Mouse (Mus musculus) limb, embryonic 15.5 days (tissue): ENCODE results near the gene Nmt1. TPM values are rescaled to one million over a fixed set of nuclear protein-coding genes. Genes with fewer than 3 reads are reported as not detected.

Experiments
- ATAC-seq: fragments of 200-750 bp; cut with Nextera tagmentation; 2 replicates; pipeline ENCODE4 v1.8.0; 2017; ENCODE audit warnings: low read depth, moderate TSS enrichment; ENCODE audit not compliant: insufficient number of reproducible peaks, low FRiP score, low TSS enrichment
- H3K27ac ChIP-seq: fragments of 300-500 bp; sonication (generic); 2 replicates; pipeline ENCODE4 v1.5.1; 2015; ENCODE audit warnings: moderate library complexity, mild to moderate bottlenecking, inconsistent platforms
- H3K27me3 ChIP-seq: fragments of 300-500 bp; sonication (generic); 2 replicates; pipeline ENCODE4 v1.6.1; 2015; ENCODE audit warnings: inconsistent platforms
- H3K36me3 ChIP-seq: fragments of 300-500 bp; sonication (generic); 2 replicates; pipeline ENCODE4 v1.6.1; 2015; ENCODE audit warnings: inconsistent platforms
- H3K4me1 ChIP-seq: fragments of 300-500 bp; sonication (generic); 2 replicates; pipeline ENCODE4 v1.6.1; 2015; ENCODE audit warnings: inconsistent platforms
- H3K4me2 ChIP-seq: fragments of 300-500 bp; sonication (generic); 2 replicates; pipeline ENCODE4 v1.6.1; 2015; ENCODE audit warnings: mild to moderate bottlenecking, inconsistent platforms
- H3K4me3 ChIP-seq: fragments of 300-500 bp; sonication (generic); 2 replicates; pipeline ENCODE4 v1.5.1; 2015; ENCODE audit warnings: mild to moderate bottlenecking, inconsistent platforms
- H3K9ac ChIP-seq: fragments of 300-500 bp; sonication (generic); 2 replicates; pipeline ENCODE4 v1.6.1; 2015; ENCODE audit warnings: inconsistent platforms
- H3K9me3 ChIP-seq: fragments of 300-500 bp; sonication (generic); 2 replicates; pipeline ENCODE4 v1.6.1; 2016; ENCODE audit warnings: inconsistent platforms
- WGBS: fragments of 180-500 bp; shearing (Covaris S2); methylation state at CpG from one replicate; pipeline ENCODE4 v1.1.7; 2015; 5-methylcytosine and 5-hydroxymethylcytosine counted together
- polyA plus RNA-seq: library from polyadenylated mRNA; unstranded; fragments of >200 nt; fragmentation: Nextera tagmentation; extraction: Ambion mirVana; gene quantifications from 2 replicates; pipeline ENCODE4 v1.2.1, GENCODE M21; 2015

The Nmt1 gene
- polyA plus RNA-seq, 1 experiment from 2014 or later = 54.0 TPM

DNA sequence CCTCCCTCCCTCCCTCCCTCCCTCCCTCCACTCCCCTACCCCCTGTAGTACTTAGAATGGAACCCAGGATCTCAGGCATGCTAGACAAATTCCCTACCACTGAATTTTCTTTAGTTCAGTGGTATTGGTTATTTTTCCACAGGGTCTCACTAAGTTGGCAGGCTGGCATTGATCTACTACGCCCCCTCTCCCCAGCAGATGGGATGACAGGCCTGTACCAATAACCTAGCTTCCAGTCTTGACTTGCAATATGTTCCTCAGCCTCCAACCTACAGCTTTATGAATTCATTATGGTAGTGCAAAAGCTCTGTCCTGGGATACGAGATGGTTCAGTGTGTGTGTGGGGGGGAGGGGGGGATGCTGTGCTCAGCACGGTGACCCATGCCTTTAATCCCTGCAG lies 4.0 kb upstream of the Nmt1 start:
- Histone ChIP-seq H3K27ac (no peak overlapping the region), H3K36me3 (peaks cover 23% of the 10 kb centered on the region; the same call in 1 of the 2 replicates), H3K4me3 (no peak overlapping the region), H3K9ac (no peak overlapping the region), H3K4me2 (no peak overlapping the region), H3K9me3 (no peaks in the 10 kb centered on the region), H3K27me3 (no peaks in the 10 kb centered on the region), H3K4me1 (peaks cover 15% of the 10 kb centered on the region)
- no peak for ATAC-seq
- WGBS = 87% methylated on average over 3 of the region's 3 CpGs

DNA sequence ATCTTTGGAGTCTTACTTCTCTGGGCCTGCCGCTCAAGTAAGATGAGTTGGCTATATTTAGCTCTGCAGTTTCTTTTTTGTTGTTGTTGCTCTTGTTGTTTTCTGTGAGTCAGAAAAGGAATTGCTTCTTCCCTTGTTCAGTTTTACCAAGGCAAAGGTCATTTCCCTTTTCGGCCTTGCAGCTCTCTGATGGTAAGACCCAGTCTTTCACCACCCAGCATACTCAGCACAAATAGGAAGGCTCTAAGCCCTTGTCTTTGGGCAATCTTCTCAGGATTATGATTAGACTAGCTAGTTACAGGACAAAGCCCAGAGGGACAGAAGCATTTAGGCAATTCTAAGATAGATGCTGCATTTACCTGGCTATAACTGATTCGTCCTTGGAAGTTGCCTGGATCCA lies 1.1 kb upstream of the Nmt1 start:
- H3K9ac ChIP-seq = no peak overlapping the region
- H3K4me1 ChIP-seq = peaks cover 20% of the 10 kb centered on the region
- peak overlapping the region; percentile 87 for H3K4me3 ChIP-seq
- no peaks in the 10 kb centered on the region for H3K27me3 ChIP-seq
- no peak for ATAC-seq
- peaks cover 20% of the 10 kb centered on the region; the same call in 1 of the 2 replicates for H3K36me3 ChIP-seq
- H3K27ac ChIP-seq = no peak overlapping the region
- no peaks in the 10 kb centered on the region for H3K9me3 ChIP-seq
- peak overlapping the region; percentile 60; the same call in 1 of the 2 replicates for H3K4me2 ChIP-seq
- 80% methylated on average over 3 of the region's 3 CpGs for WGBS

DNA sequence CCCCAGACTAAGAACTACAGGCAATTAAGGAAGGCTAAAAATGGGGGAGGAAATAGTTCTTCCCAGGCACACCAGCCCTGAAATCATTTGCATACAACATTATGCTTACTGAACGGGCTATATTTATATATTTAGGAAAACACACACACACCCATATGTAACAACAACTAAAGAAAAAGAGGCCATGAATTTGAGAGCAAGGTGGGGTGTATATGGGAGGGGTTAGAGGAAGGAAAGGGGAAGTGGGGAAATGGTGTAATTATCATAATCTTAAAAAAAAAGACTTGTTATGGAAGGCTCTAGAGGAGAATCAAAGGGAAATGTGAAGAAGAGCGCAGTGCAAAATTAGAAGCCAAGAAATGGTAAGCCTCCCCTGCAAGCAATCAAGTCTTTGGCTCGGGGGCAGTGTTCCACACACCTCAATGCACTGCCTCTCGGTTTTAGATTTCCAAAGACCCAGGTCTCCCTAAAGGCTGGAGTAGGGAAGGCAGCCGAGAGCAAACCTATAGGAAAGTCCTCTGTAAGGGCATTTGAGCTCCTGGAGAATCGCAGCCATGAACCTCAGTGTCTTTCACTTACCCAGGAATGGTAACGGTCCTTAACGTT lies 317 bp upstream of the Nmt1 start:
- H3K36me3 ChIP-seq = peaks cover 22% of the 10 kb centered on the region; the same call in 1 of the 2 replicates
- 12% methylated on average over 8 of the region's 8 CpGs for WGBS
- H3K4me3 ChIP-seq = peak overlapping the region; percentile 87
- peaks cover 20% of the 10 kb centered on the region for H3K4me1 ChIP-seq
- peak; percentile 25; the same call in 1 of the 2 replicates for ATAC-seq
- no peaks in the 10 kb centered on the region for H3K27me3 ChIP-seq
- H3K9me3 ChIP-seq = no peaks in the 10 kb centered on the region
- H3K4me2 ChIP-seq = peak overlapping the region; percentile 60
- peak overlapping the region; percentile 91 for H3K27ac ChIP-seq
- H3K9ac ChIP-seq = peak overlapping the region; percentile 60

- peaks cover 13% of the 10 kb centered on the region; the same call in 1 of the 2 replicates for H3K36me3 ChIP-seq
These were observed 5.0 kb downstream of the Nmt1 start for GRCm38 (mm10) chr11:103033030-103033429.

DNA sequence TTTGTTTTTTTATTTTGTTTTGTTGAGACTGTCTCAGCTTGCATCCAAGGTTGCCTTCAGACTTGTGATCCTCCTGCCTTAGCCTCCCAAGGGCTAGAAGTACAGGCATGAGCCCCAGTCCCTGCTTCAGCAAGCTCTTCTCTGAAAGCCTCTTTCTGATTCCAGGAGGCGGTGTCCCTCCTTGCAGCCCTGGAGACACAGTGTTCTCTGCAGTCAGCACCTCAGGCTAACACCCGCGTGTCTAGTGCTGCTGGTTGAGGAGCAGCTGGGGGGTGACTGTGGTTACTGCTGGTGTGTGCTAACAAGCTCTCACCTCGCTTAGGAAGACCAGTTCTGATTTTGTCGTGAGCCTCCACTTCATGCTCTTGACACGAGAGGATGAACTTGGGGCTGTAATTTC lies 7.0 kb downstream of the Nmt1 start:
- no peak overlapping the region for H3K27ac ChIP-seq
- no peak overlapping the region for H3K9ac ChIP-seq
- H3K4me1 ChIP-seq = peaks cover 2% of the 10 kb centered on the region; the same call in 1 of the 2 replicates
- H3K9me3 ChIP-seq = no peaks in the 10 kb centered on the region
- no peak overlapping the region for H3K4me2 ChIP-seq
- H3K36me3 ChIP-seq = peaks cover 17% of the 10 kb centered on the region; the same call in 1 of the 2 replicates
- WGBS = 75% methylated on average over 6 of the region's 6 CpGs
- no peaks in the 10 kb centered on the region for H3K27me3 ChIP-seq
- H3K4me3 ChIP-seq = no peak overlapping the region
- no peak for ATAC-seq

More at GRCm38 (mm10) chr11:103033030-103033429, 5.0 kb downstream of the Nmt1 start:
- Histone ChIP-seq H3K4me2 (no peak overlapping the region), H3K9ac (no peak overlapping the region), H3K4me1 (peaks cover 11% of the 10 kb centered on the region), H3K9me3 (no peaks in the 10 kb centered on the region), H3K27me3 (no peaks in the 10 kb centered on the region), H3K27ac (no peak overlapping the region), H3K4me3 (no peak overlapping the region)
- 90% methylated on average over 3 of the region's 3 CpGs for WGBS
- ATAC-seq = no peak

- ATAC-seq = no peak
- 88% methylated on average over 8 of the region's 8 CpGs for WGBS
- Histone ChIP-seq H3K4me3 (no peak overlapping the region), H3K4me1 (no peaks in the 10 kb centered on the region), H3K9me3 (no peaks in the 10 kb centered on the region), H3K36me3 (peaks cover 16% of the 10 kb centered on the region; the same call in 1 of the 2 replicates), H3K4me2 (no peak overlapping the region), H3K27me3 (no peaks in the 10 kb centered on the region), H3K9ac (no peak overlapping the region), H3K27ac (no peak overlapping the region)
These were observed 9.0 kb downstream of the Nmt1 start for GRCm38 (mm10) chr11:103036881-103037465.

DNA sequence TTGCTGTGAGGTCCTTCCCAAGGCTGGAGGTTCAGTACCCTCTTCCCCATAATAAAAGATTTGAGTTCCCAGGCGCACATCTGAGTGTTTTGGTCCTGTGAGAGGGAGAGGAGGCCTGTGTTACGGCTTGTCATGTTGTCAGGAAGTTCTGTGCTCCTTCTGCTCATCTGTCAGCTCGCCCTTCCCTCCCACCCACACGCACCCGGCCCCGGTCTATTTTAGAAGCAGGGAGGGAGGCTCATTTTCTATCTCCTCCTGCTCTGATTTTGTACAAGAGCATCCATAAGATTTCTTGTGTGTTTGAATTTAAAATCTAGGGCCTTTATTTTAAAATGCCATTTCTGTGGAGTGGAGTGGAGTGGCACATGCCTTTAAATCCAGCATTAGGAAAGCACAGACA lies 10.0 kb downstream of the Nmt1 start:
- no peak overlapping the region for H3K9ac ChIP-seq
- no peak overlapping the region for H3K27ac ChIP-seq
- ATAC-seq = no peak
- 86% methylated on average over 6 of the region's 6 CpGs for whole genome bisulfite sequencing
- H3K9me3 ChIP-seq = no peaks in the 10 kb centered on the region
- no peaks in the 10 kb centered on the region for H3K4me1 ChIP-seq
- H3K4me3 ChIP-seq = no peak overlapping the region
- H3K27me3 ChIP-seq = no peaks in the 10 kb centered on the region
- H3K36me3 ChIP-seq = peaks cover 16% of the 10 kb centered on the region
- no peak overlapping the region for H3K4me2 ChIP-seq

- Histone ChIP-seq H3K36me3 (peaks cover 51% of the 10 kb centered on the region), H3K4me2 (no peak overlapping the region)
- WGBS = 88% methylated on average over 4 of the region's 4 CpGs
These were observed 14.8 kb downstream of the Nmt1 start for GRCm38 (mm10) chr11:103042828-103043227.

DNA sequence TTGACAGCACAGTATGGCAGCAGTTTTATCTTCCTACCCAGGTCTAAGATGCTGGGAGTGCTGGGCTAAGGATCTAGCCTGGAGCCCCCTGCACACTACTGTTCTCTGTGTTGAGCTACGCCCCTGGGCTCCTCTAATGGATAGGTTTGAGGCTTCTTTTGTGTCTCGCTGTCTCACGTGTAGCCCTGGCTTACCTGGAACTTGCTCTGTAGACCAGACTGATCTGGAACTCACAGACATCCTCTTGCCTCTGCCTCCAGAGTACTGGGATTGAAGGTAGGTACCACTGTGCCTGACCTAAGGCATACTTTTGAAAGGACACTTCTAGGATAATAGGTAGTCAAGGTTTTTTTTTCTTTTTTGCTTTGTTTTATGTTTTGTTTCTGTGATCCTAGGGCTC lies 16.0 kb downstream of the Nmt1 start:
- WGBS = 96% methylated on average over 3 of the region's 3 CpGs
- no peaks in the 10 kb centered on the region for H3K27me3 ChIP-seq
- no peaks in the 10 kb centered on the region for H3K4me1 ChIP-seq
- no peak overlapping the region for H3K4me2 ChIP-seq
- no peak overlapping the region for H3K27ac ChIP-seq
- no peak for ATAC-seq
- peaks cover 48% of the 10 kb centered on the region for H3K36me3 ChIP-seq
- no peaks in the 10 kb centered on the region for H3K9me3 ChIP-seq
- H3K9ac ChIP-seq = no peak overlapping the region
- H3K4me3 ChIP-seq = no peak overlapping the region

More at GRCm38 (mm10) chr11:103042828-103043227, 14.8 kb downstream of the Nmt1 start:
- no peak overlapping the region for H3K9ac ChIP-seq
- no peaks in the 10 kb centered on the region for H3K4me1 ChIP-seq
- H3K27ac ChIP-seq = no peak overlapping the region
- H3K9me3 ChIP-seq = no peaks in the 10 kb centered on the region
- no peak overlapping the region for H3K4me3 ChIP-seq
- ATAC-seq = no peak
- no peaks in the 10 kb centered on the region for H3K27me3 ChIP-seq

GRCm38 (mm10) chr11:103046286-103046685 lies 18.3 kb downstream of the Nmt1 start:
- H3K9me3 ChIP-seq = no peaks in the 10 kb centered on the region
- H3K9ac ChIP-seq = no peak overlapping the region
- no peak overlapping the region for H3K4me2 ChIP-seq
- no peaks in the 10 kb centered on the region for H3K4me1 ChIP-seq
- H3K27me3 ChIP-seq = no peaks in the 10 kb centered on the region
- H3K4me3 ChIP-seq = no peak overlapping the region
- H3K27ac ChIP-seq = no peak overlapping the region
- ATAC-seq = no peak
- WGBS = 84% methylated on average over 8 of the region's 8 CpGs
- H3K36me3 ChIP-seq = peaks cover 64% of the 10 kb centered on the region

DNA sequence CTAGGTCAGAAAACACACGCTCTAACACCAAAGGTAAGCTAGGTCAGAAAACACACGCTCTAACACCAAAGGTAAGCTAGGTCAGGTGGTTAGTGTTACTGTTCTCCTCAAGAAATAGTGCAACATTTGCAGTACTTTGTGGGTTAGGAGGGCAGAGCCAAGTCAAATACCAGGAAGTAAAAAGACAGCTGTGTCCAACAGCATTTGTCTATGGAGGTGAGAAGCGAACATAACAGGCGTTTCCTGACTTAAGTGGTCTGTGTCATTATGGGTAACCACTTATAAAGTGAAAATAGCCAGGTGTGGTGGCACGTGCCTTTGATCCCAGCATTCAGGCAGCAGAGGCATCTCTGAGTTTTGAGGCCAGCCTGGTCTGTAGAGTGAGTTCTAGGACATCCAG lies 21.6 kb downstream of the Nmt1 start:
- Histone ChIP-seq H3K4me1 (no peaks in the 10 kb centered on the region), H3K4me3 (no peak overlapping the region), H3K9ac (no peak overlapping the region), H3K4me2 (no peak overlapping the region), H3K9me3 (no peaks in the 10 kb centered on the region), H3K36me3 (peaks cover 69% of the 10 kb centered on the region), H3K27me3 (no peaks in the 10 kb centered on the region), H3K27ac (no peak overlapping the region)
- WGBS = 92% methylated on average over 5 of the region's 5 CpGs
- no peak for ATAC-seq

GRCm38 (mm10) chr11:103050153-103050552 lies 22.2 kb downstream of the Nmt1 start:
- H3K27ac ChIP-seq = no peak overlapping the region
- H3K4me1 ChIP-seq = no peaks in the 10 kb centered on the region
- H3K27me3 ChIP-seq = no peaks in the 10 kb centered on the region
- ATAC-seq = no peak
- no peak overlapping the region for H3K9ac ChIP-seq
- no peak overlapping the region for H3K4me2 ChIP-seq
- H3K36me3 ChIP-seq = peaks cover 69% of the 10 kb centered on the region
- H3K4me3 ChIP-seq = no peak overlapping the region
- no peaks in the 10 kb centered on the region for H3K9me3 ChIP-seq
- 89% methylated on average over 9 of the region's 9 CpGs for WGBS
